Mouse (Mus musculus): ENCODE measurements around the gene AC124108.1. TPM values are rescaled to one million over a fixed set of nuclear protein-coding genes. Genes with fewer than 3 reads are reported as not detected.

AC124108.1 gene
- polyA plus RNA-seq, 1 experiment from 2014 or later, result not detected

GRCm38 (mm10) chr1:132231470-132232274 is 40.4 kb downstream of the AC124108.1 start:
- WGBS (ENCODE audit: missing documents), result 92% methylated on average over 7 of the region's 7 CpGs
- no peaks in the 10 kb centered on the region for H3K36me3 ChIP-seq (ENCODE audit: inconsistent target)
- H3K27ac ChIP-seq, result no peak overlapping the region
- H3K4me3 ChIP-seq (ENCODE audit: inconsistent target), result no peak overlapping the region
- no peaks in the 10 kb centered on the region for H3K79me2 ChIP-seq (ENCODE audit: inconsistent target)

GRCm38 (mm10) chr1:132233566-132233965 is 42.3 kb downstream of the AC124108.1 start:
- Histone ChIP-seq H3K4me3 (ENCODE audit: inconsistent target) (no peak overlapping the region), H3K27ac (no peak overlapping the region), H3K79me2 (ENCODE audit: inconsistent target) (no peaks in the 10 kb centered on the region), H3K36me3 (ENCODE audit: inconsistent target) (no peaks in the 10 kb centered on the region)
- WGBS (ENCODE audit: missing documents), result 32% methylated on average over 12 of the region's 12 CpGs

DNA sequence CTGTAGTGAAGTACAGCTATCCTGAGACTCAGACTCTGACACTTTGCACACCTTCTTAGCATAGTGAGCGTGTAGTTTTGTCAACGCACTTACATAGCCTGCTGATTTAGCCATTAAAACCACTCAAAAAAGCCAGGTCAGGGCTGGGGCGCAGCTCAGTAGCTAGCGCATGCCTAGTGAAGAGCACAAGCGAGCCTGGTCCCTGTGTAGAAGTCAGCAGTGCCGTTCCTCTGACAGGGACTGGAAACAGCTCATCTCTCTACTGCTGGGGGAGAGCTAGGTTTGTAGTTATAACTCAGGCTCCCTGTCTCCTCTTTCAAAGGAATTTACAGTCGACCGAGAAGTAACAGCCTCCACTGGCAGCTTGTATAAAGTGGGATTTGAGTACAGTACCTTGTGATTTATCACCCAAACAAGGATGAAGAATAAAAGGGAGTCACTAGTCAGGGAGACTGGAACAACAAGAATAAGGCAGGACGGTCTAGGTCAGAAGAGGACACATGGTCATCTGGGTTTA is 43.6 kb downstream of the AC124108.1 start:
- Histone ChIP-seq H3K79me2 (ENCODE audit: inconsistent target) (no peaks in the 10 kb centered on the region), H3K27ac (no peak overlapping the region), H3K4me3 (ENCODE audit: inconsistent target) (no peak overlapping the region), H3K36me3 (ENCODE audit: inconsistent target) (no peaks in the 10 kb centered on the region)
- 75% methylated on average over 9 of the region's 9 CpGs for WGBS (ENCODE audit: missing documents)

- no peaks in the 10 kb centered on the region for H3K36me3 ChIP-seq (ENCODE audit: inconsistent target)
- H3K27ac ChIP-seq, result no peak overlapping the region
- no peak overlapping the region for H3K4me3 ChIP-seq (ENCODE audit: inconsistent target)
- no peaks in the 10 kb centered on the region for H3K79me2 ChIP-seq (ENCODE audit: inconsistent target)
- WGBS (ENCODE audit: missing documents), result 19% methylated on average over 6 of the region's 6 CpGs
Observed at GRCm38 (mm10) chr1:132237585-132238159, 46.4 kb downstream of the AC124108.1 start.

- Histone ChIP-seq H3K36me3 (ENCODE audit: inconsistent target) (no peaks in the 10 kb centered on the region), H3K79me2 (ENCODE audit: inconsistent target) (no peaks in the 10 kb centered on the region), H3K4me3 (ENCODE audit: inconsistent target) (no peak overlapping the region), H3K27ac (no peak overlapping the region)
- 85% methylated on average over 5 of the region's 5 CpGs for WGBS (ENCODE audit: missing documents)
Observed at GRCm38 (mm10) chr1:132245010-132245409, 53.8 kb downstream of the AC124108.1 start.

DNA sequence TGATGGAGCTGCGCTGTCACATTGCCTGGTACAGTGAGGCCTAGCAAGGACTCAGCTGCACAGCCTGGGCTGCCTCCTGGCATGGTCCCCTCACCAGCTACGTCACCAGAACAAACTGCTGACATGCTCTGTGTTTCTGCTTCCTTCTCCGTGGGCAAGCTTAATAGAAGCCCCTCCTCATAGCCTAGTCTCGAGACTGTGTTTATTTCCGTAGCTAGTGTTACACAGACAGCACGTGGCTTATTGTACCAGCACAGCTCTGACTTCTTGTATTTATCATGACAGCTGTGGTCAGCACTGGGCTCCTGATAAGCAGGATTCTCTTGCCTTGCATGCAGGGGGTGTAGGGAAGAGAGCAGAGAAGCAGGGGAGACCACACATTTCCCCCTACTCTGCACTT is 54.9 kb downstream of the AC124108.1 start:
- Histone ChIP-seq H3K36me3 (ENCODE audit: inconsistent target) (no peaks in the 10 kb centered on the region), H3K27ac (no peak overlapping the region), H3K79me2 (ENCODE audit: inconsistent target) (no peaks in the 10 kb centered on the region), H3K4me3 (ENCODE audit: inconsistent target) (no peak overlapping the region)
- WGBS (ENCODE audit: missing documents), result 24% methylated on average over 6 of the region's 6 CpGs

GRCm38 (mm10) chr1:132246641-132247040 is 55.4 kb downstream of the AC124108.1 start:
- Histone ChIP-seq H3K36me3 (ENCODE audit: inconsistent target) (no peaks in the 10 kb centered on the region), H3K79me2 (ENCODE audit: inconsistent target) (no peaks in the 10 kb centered on the region), H3K27ac (no peak overlapping the region), H3K4me3 (ENCODE audit: inconsistent target) (no peak overlapping the region)
- WGBS (ENCODE audit: missing documents), result 90% methylated on average over 4 of the region's 4 CpGs

GRCm38 (mm10) chr1:132254467-132254866 is 63.2 kb downstream of the AC124108.1 start:
- no peaks in the 10 kb centered on the region for H3K36me3 ChIP-seq (ENCODE audit: inconsistent target)
- 88% methylated on average over 6 of the region's 6 CpGs for WGBS (ENCODE audit: missing documents)
- H3K27ac ChIP-seq, result no peak overlapping the region
- no peaks in the 10 kb centered on the region for H3K79me2 ChIP-seq (ENCODE audit: inconsistent target)
- H3K4me3 ChIP-seq (ENCODE audit: inconsistent target), result no peak overlapping the region

Other genes with a start within 250 kb of the AC124108.1 start
- 0.39 to 2.0 TPM (median 0.70 TPM) in 3 replicates for gene Slc45a3, start 228.5 kb upstream of the AC124108.1 start, polyA plus RNA-seq (2018)
- 17.7 to 25.3 TPM (median 23.4 TPM) in 3 replicates for gene Elk4, start 183.8 kb upstream of the AC124108.1 start, polyA plus RNA-seq (2018)
- 0.13 TPM in 1 of 3 replicates, not detected in the others for gene Mfsd4a, start 123.4 kb upstream of the AC124108.1 start, polyA plus RNA-seq (2018)
- 71.8 to 165 TPM (median 102 TPM) in 3 replicates for gene Cdk18, start 51.8 kb upstream of the AC124108.1 start, polyA plus RNA-seq (2018)
- gene Lemd1, start within 50 bp of the AC124108.1 start, polyA plus RNA-seq (2018), result not detected in 3 replicates
- not detected in 3 replicates for gene Gm10188, start 38.3 kb downstream of the AC124108.1 start, polyA plus RNA-seq (2018)
- not detected in 3 replicates for gene Klhdc8a, start 107.2 kb downstream of the AC124108.1 start, polyA plus RNA-seq (2018)
- 12.2 to 19.5 TPM (median 16.2 TPM) in 3 replicates for gene Nuak2, start 124.7 kb downstream of the AC124108.1 start, polyA plus RNA-seq (2018)
- 2.6 to 6.5 TPM (median 2.9 TPM) in 3 replicates for gene Tmcc2, start 199.8 kb downstream of the AC124108.1 start, polyA plus RNA-seq (2018)
- gene Dstyk, start 226.1 kb downstream of the AC124108.1 start, polyA plus RNA-seq (2018), result 9.6 to 14.6 TPM (median 10.1 TPM) in 3 replicates

Measured in macrophage (primary cell).